Mouse (Mus musculus): Measurements from ENCODE around the gene Slc38a4. TPM values are rescaled to one million over a fixed set of nuclear protein-coding genes. Genes with fewer than 3 reads are reported as not detected.

Gene Slc38a4
- polyA plus RNA-seq, 1 experiment from 2014 or later: 68.3 TPM

GRCm38 (mm10) chr15:97002752-97003151 is 53.0 kb downstream of the Slc38a4 start:
- H3K4me2 ChIP-seq (ENCODE audit: low read length): 0 out of 2 replicates have a peak overlapping the region, but pooled peaks have one; percentile 5
- no peak overlapping the region for H3K4me3 ChIP-seq (ENCODE audit: low read depth, low read length)
- 79% methylated on average over 12 of the region's 12 CpGs for WGBS
- H3K4me1 ChIP-seq (replicated peaks; ENCODE audit: control insufficient read depth, insufficient read depth, low read length): peaks cover 25% of the 10 kb centered on the region
- H3K9me3 ChIP-seq (ENCODE audit: control insufficient read depth, low read length): no peaks in the 10 kb centered on the region
- peaks cover 12% of the 10 kb centered on the region for H3K36me3 ChIP-seq (ENCODE audit: control insufficient read depth, insufficient read depth, low read length)
- ATAC-seq (replicated peaks; ENCODE audit: low FRiP score, low TSS enrichment, low read depth): no peak
- H3K27ac ChIP-seq (ENCODE audit: low read depth): no peak overlapping the region
- H3K9ac ChIP-seq (ENCODE audit: low read length): no peak overlapping the region
- DNase-seq (ENCODE audit: low spot score): no peak
- no peaks in the 10 kb centered on the region for H3K27me3 ChIP-seq (replicated peaks; ENCODE audit: control insufficient read depth, insufficient read depth, low read length)

DNA sequence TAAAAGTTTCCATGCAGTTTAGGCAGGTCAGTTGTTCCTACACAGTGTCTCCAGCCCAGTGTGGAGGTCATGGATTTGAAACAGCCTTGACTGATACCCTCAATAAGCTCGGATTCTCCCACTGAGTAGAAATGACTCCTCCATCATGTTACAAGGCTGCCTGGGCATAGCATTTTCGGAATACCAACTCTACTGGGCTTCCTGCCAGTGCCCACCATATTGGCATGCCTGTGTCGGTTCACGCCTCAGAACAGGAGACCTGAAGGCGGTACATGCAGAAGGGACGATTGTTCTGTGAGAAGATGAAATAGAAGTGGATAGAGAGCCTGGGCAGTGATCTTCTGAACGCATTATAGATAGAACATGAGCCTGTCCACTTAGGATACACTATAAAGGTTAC is 53.9 kb downstream of the Slc38a4 start:
- H3K36me3 ChIP-seq (ENCODE audit: control insufficient read depth, insufficient read depth, low read length): peaks cover 15% of the 10 kb centered on the region
- H3K27ac ChIP-seq (ENCODE audit: low read depth): peak overlapping the region; percentile 72; the same call in 1 of the 2 replicates
- DNase-seq (ENCODE audit: low spot score) (no peak), ATAC-seq (replicated peaks; ENCODE audit: low FRiP score, low TSS enrichment, low read depth) (no peak)
- peaks cover 25% of the 10 kb centered on the region for H3K4me1 ChIP-seq (replicated peaks; ENCODE audit: control insufficient read depth, insufficient read depth, low read length)
- WGBS: 90% methylated on average over 7 of the region's 7 CpGs
- H3K9ac ChIP-seq (ENCODE audit: low read length): no peak overlapping the region
- no peak overlapping the region for H3K4me3 ChIP-seq (ENCODE audit: low read depth, low read length)
- H3K27me3 ChIP-seq (replicated peaks; ENCODE audit: control insufficient read depth, insufficient read depth, low read length): no peaks in the 10 kb centered on the region
- no peaks in the 10 kb centered on the region for H3K9me3 ChIP-seq (ENCODE audit: control insufficient read depth, low read length)
- no peak overlapping the region for H3K4me2 ChIP-seq (ENCODE audit: low read length)

DNA sequence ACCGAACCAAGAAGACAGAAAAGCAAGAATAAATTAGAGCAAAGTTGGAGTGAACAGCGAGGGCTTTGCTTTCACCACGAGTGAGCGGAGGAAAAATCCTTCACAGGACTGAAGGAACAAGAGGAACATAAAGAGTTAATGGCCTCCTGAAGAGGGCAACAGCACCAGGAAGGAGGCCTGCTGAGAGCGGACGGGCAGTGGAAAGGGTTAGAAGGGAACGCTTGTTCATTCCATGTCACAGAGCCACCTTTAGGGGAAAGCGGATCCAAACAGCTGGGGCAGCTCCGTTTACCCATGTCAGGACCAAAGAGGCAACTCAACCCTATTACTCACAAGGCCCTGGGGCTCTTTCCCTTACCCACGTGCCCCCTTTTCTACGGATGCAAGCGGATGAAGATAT is 54.3 kb downstream of the Slc38a4 start:
- Histone ChIP-seq H3K36me3 (ENCODE audit: control insufficient read depth, insufficient read depth, low read length) (peaks cover 19% of the 10 kb centered on the region), H3K4me3 (ENCODE audit: low read depth, low read length) (no peak overlapping the region), H3K4me2 (ENCODE audit: low read length) (no peak overlapping the region), H3K27me3 (replicated peaks; ENCODE audit: control insufficient read depth, insufficient read depth, low read length) (no peaks in the 10 kb centered on the region), H3K27ac (ENCODE audit: low read depth) (peak overlapping the region; percentile 72), H3K4me1 (replicated peaks; ENCODE audit: control insufficient read depth, insufficient read depth, low read length) (peaks cover 25% of the 10 kb centered on the region), H3K9ac (ENCODE audit: low read length) (no peak overlapping the region), H3K9me3 (ENCODE audit: control insufficient read depth, low read length) (no peaks in the 10 kb centered on the region)
- ATAC-seq (replicated peaks; ENCODE audit: low FRiP score, low TSS enrichment, low read depth) (no peak), DNase-seq (ENCODE audit: low spot score) (no peak)
- WGBS: 49% methylated on average over 12 of the region's 12 CpGs

DNA sequence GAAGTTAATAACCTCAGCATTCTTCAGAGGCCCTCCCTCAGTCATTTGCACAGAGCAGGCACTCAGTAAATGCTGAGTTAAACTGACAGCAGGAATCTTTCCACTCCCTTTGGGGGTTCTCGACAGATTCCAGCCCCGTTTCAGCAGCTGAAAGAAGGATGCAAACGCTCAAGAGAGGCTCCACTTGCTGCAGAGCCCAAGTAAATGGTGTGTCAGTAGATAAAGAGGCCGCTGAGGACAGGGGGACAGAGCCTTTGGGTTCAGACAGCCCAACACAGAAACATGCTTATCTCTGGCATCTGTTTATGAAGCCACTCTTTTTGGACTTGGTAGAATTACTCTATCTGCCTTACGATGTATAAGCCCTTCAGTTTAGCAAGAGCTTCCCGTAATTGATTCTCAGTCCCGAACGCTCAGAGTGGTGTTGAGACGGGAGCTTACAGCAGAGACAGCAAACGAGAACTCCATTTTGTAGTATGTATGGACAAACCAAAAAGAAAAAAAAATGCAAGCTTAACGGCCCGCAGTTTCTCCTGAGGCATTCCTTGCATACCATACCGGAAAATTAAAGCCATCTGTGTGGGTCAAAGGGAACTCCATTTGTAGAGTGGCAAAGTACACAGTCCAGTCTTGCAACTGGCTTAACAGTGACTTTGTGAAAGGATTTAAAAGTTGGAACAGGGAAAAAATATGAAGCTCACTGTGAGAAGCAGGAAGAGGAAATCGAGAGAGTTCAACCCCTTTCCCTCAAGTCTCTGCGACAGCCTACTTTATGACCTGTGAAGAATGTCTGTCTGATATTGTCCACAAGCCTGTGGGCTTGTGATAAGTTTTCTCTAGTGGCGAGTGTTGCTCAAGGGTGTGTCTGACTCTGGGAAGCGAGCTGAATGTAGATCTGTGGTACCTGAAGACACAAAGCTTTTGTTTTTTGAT is 55.2 kb downstream of the Slc38a4 start:
- WGBS: 15% methylated on average over 17 of the region's 17 CpGs
- Histone ChIP-seq H3K27me3 (replicated peaks; ENCODE audit: control insufficient read depth, insufficient read depth, low read length) (no peaks in the 10 kb centered on the region), H3K9ac (ENCODE audit: low read length) (no peak overlapping the region), H3K4me2 (ENCODE audit: low read length) (0 out of 2 replicates have a peak overlapping the region, but pooled peaks have one; percentile 1), H3K36me3 (ENCODE audit: control insufficient read depth, insufficient read depth, low read length) (peaks cover 20% of the 10 kb centered on the region), H3K9me3 (ENCODE audit: control insufficient read depth, low read length) (no peaks in the 10 kb centered on the region), H3K4me3 (ENCODE audit: low read depth, low read length) (no peak overlapping the region), H3K4me1 (replicated peaks; ENCODE audit: control insufficient read depth, insufficient read depth, low read length) (peaks cover 25% of the 10 kb centered on the region), H3K27ac (ENCODE audit: low read depth) (peak overlapping the region; percentile 72)
- DNase-seq (ENCODE audit: low spot score) (no peak), ATAC-seq (replicated peaks; ENCODE audit: low FRiP score, low TSS enrichment, low read depth) (0 out of 2 replicates have a peak, but pooled peaks have one; percentile 36)

GRCm38 (mm10) chr15:96999401-96999800 is 56.4 kb downstream of the Slc38a4 start:
- no peak for DNase-seq (ENCODE audit: low spot score)
- H3K4me2 ChIP-seq (ENCODE audit: low read length): no peak overlapping the region
- H3K36me3 ChIP-seq (ENCODE audit: control insufficient read depth, insufficient read depth, low read length): peaks cover 20% of the 10 kb centered on the region
- no peak overlapping the region for H3K9ac ChIP-seq (ENCODE audit: low read length)
- H3K27me3 ChIP-seq (replicated peaks; ENCODE audit: control insufficient read depth, insufficient read depth, low read length): no peaks in the 10 kb centered on the region
- H3K9me3 ChIP-seq (ENCODE audit: control insufficient read depth, low read length): no peaks in the 10 kb centered on the region
- no peak overlapping the region for H3K4me3 ChIP-seq (ENCODE audit: low read depth, low read length)
- 89% methylated on average over 12 of the region's 12 CpGs for WGBS
- no peak overlapping the region for H3K27ac ChIP-seq (ENCODE audit: low read depth)
- peaks cover 22% of the 10 kb centered on the region for H3K4me1 ChIP-seq (replicated peaks; ENCODE audit: control insufficient read depth, insufficient read depth, low read length)
- no peak for ATAC-seq (replicated peaks; ENCODE audit: low FRiP score, low TSS enrichment, low read depth)

DNA sequence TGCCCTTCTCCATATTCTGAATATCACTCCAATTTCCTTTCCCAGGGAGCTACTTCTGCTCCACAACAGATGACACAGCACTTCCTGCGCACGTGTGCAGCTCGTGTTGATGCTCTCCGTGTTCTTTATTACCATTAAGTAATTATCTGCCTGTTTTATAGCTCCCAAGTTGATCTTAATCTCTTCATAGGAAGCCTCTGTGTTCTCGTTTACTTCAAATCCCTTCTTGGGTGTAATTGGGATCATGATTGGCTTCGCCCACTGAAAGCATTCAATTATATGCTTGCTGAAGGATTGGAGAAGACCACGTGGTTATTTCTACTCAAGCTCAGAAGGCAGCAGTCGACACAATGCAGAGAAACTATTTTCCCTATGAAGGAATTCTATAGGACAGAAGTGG is 70.1 kb downstream of the Slc38a4 start:
- H3K4me3 ChIP-seq (ENCODE audit: low read depth, low read length): no peak overlapping the region
- 62% methylated on average over 8 of the region's 8 CpGs for WGBS

GRCm38 (mm10) chr15:96983581-96984330 is 72.0 kb downstream of the Slc38a4 start:
- H3K36me3 ChIP-seq (ENCODE audit: control insufficient read depth, insufficient read depth, low read length): no peaks in the 10 kb centered on the region
- H3K27me3 ChIP-seq (replicated peaks; ENCODE audit: control insufficient read depth, insufficient read depth, low read length): no peaks in the 10 kb centered on the region
- H3K9me3 ChIP-seq (ENCODE audit: control insufficient read depth, low read length): no peaks in the 10 kb centered on the region
- H3K4me2 ChIP-seq (ENCODE audit: low read length): peak overlapping the region; percentile 3; the same call in 1 of the 2 replicates
- ATAC-seq (replicated peaks; ENCODE audit: low FRiP score, low TSS enrichment, low read depth) (no peak), DNase-seq (ENCODE audit: low spot score) (no peak)
- H3K4me3 ChIP-seq (ENCODE audit: low read depth, low read length): no peak overlapping the region
- H3K9ac ChIP-seq (ENCODE audit: low read length): no peak overlapping the region
- peaks cover 7% of the 10 kb centered on the region for H3K4me1 ChIP-seq (replicated peaks; ENCODE audit: control insufficient read depth, insufficient read depth, low read length)
- peak overlapping the region; percentile 84 for H3K27ac ChIP-seq (ENCODE audit: low read depth)
- 53% methylated on average over 13 of the region's 13 CpGs for WGBS

More for the DNA sequence above, 70.1 kb downstream of the Slc38a4 start:
- Histone ChIP-seq H3K36me3 (ENCODE audit: control insufficient read depth, insufficient read depth, low read length) (no peaks in the 10 kb centered on the region), H3K27me3 (replicated peaks; ENCODE audit: control insufficient read depth, insufficient read depth, low read length) (no peaks in the 10 kb centered on the region), H3K4me2 (ENCODE audit: low read length) (no peak overlapping the region), H3K9me3 (ENCODE audit: control insufficient read depth, low read length) (no peaks in the 10 kb centered on the region), H3K9ac (ENCODE audit: low read length) (no peak overlapping the region), H3K4me1 (replicated peaks; ENCODE audit: control insufficient read depth, insufficient read depth, low read length) (peaks cover 7% of the 10 kb centered on the region), H3K27ac (ENCODE audit: low read depth) (no peak overlapping the region)
- ATAC-seq (replicated peaks; ENCODE audit: low FRiP score, low TSS enrichment, low read depth) (no peak), DNase-seq (ENCODE audit: low spot score) (no peak)

GRCm38 (mm10) chr15:96975125-96975524 is 80.6 kb downstream of the Slc38a4 start:
- 74% methylated on average over 9 of the region's 9 CpGs for WGBS
- no peak overlapping the region for H3K27ac ChIP-seq (ENCODE audit: low read depth)

More at GRCm38 (mm10) chr15:96975125-96975524, 80.6 kb downstream of the Slc38a4 start:
- H3K9me3 ChIP-seq (ENCODE audit: control insufficient read depth, low read length): no peaks in the 10 kb centered on the region
- H3K4me2 ChIP-seq (ENCODE audit: low read length): no peak overlapping the region
- no peaks in the 10 kb centered on the region for H3K27me3 ChIP-seq (replicated peaks; ENCODE audit: control insufficient read depth, insufficient read depth, low read length)
- 0 out of 2 replicates have a peak, but pooled peaks cover 5% of the 10 kb centered on the region for H3K4me1 ChIP-seq (replicated peaks; ENCODE audit: control insufficient read depth, insufficient read depth, low read length)
- H3K36me3 ChIP-seq (ENCODE audit: control insufficient read depth, insufficient read depth, low read length): no peaks in the 10 kb centered on the region
- DNase-seq (ENCODE audit: low spot score) (no peak), ATAC-seq (replicated peaks; ENCODE audit: low FRiP score, low TSS enrichment, low read depth) (no peak)
- H3K4me3 ChIP-seq (ENCODE audit: low read depth, low read length): no peak overlapping the region
- H3K9ac ChIP-seq (ENCODE audit: low read length): no peak overlapping the region

Data from intestine, embryonic 14.5 days (tissue).